Mouse (Mus musculus) CH12.LX (cell line): Measurements from ENCODE around the gene Clec1a. TPM values are rescaled to one million over a fixed set of nuclear protein-coding genes. Genes with fewer than 3 reads are reported as not detected.

Source experiments
- DNase-seq: peaks from one replicate; pipeline ENCODE4 v3.0.0-alpha.2; 2013; ENCODE audit errors: extremely low read depth
- H3K27ac ChIP-seq: 2 replicates; pipeline ENCODE4 v1.5.1; 2012; ENCODE audit warnings: low read depth, mild to moderate bottlenecking, control low read depth, moderate library complexity; ENCODE audit not compliant: insufficient read depth
- H3K27me3 ChIP-seq: replicated peaks from 2 replicates; pipeline ENCODE3; 2012; ENCODE audit warnings: inconsistent platforms
- H3K36me3 ChIP-seq, 2 experiments: replicated peaks in 1 of 2; 2 replicates each; pipeline versions ENCODE3 to v1.6.1; 2012; ENCODE audit warnings: inconsistent platforms in 1 of 2, low read length in 1 of 2, mild to moderate bottlenecking in 1 of 2, mixed read lengths in 1 of 2, moderate library complexity in 1 of 2; ENCODE audit not compliant: control insufficient read depth in 1 of 2, insufficient read depth in 1 of 2
- H3K4me1 ChIP-seq, 2 experiments: 2 replicates each; pipeline ENCODE4 v1.6.1; 2012; ENCODE audit warnings: inconsistent platforms in 1 of 2, moderate library complexity in 1 of 2; ENCODE audit not compliant: insufficient read depth in 2 of 2, control insufficient read depth in 1 of 2
- H3K4me2 ChIP-seq: 2 replicates; pipeline ENCODE4 v1.6.1; 2012; ENCODE audit warnings: low read depth, mild to moderate bottlenecking, control low read depth; ENCODE audit not compliant: poor library complexity, insufficient read depth, severe bottlenecking
- H3K4me3 ChIP-seq, 3 experiments: fragments of 150-350 bp in 1 of 3; sonication (generic) in 1 of 3; replicated peaks in 1 of 3; 2 replicates each; pipeline versions ENCODE3 to v1.5.1; 2011 to 2012; ENCODE audit warnings: low read depth in 2 of 3, low read length in 2 of 3, mild to moderate bottlenecking in 2 of 3, moderate library complexity in 2 of 3, control low read depth in 1 of 3, improper control_type of control experiment in 1 of 3, inconsistent platforms in 1 of 3, mixed read lengths in 1 of 3; ENCODE audit not compliant: poor library complexity in 1 of 3
- H3K79me2 ChIP-seq: replicated peaks from 2 replicates; pipeline ENCODE4 v1.6.1; 2012; ENCODE audit warnings: mild to moderate bottlenecking, moderate library complexity; ENCODE audit not compliant: control insufficient read depth, poor library complexity, insufficient read depth, severe bottlenecking; ENCODE audit errors: extremely low read depth
- H3K9ac ChIP-seq: 2 replicates; pipeline ENCODE4 v1.6.1; 2012; ENCODE audit warnings: low read depth, mild to moderate bottlenecking, control low read depth, moderate library complexity; ENCODE audit not compliant: insufficient read depth
- H3K9me3 ChIP-seq: replicated peaks from 2 replicates; pipeline ENCODE3; 2012; ENCODE audit warnings: low read length, inconsistent platforms, mixed read lengths
- CHD1 ChIP-seq: IDR thresholded peaks from 2 replicates; pipeline ENCODE4 v1.6.1; 2012; ENCODE audit warnings: low read depth, low read length, improper control_type of control experiment, inconsistent platforms
- CHD2 ChIP-seq: IDR thresholded peaks from 2 replicates; pipeline ENCODE4 v1.6.1; 2011; ENCODE audit warnings: low read length, improper control_type of control experiment
- CTCF ChIP-seq, 2 experiments: IDR thresholded peaks in 1 of 2; conservative IDR thresholded peaks in 1 of 2; 2 replicates each; pipeline ENCODE4 v1.5.1; 2011 to 2012; ENCODE audit warnings: low read depth in 2 of 2, low read length in 2 of 2, improper control_type of control experiment in 1 of 2, inconsistent platforms in 1 of 2, mild to moderate bottlenecking in 1 of 2, moderate library complexity in 1 of 2
- E2F4 ChIP-seq: IDR thresholded peaks from 2 replicates; pipeline ENCODE4 v1.6.1; 2011; ENCODE audit warnings: low read depth, low read length, improper control_type of control experiment; ENCODE audit not compliant: insufficient replicate concordance
- EP300 ChIP-seq: IDR thresholded peaks from 2 replicates; pipeline ENCODE4 v1.6.1; 2011; ENCODE audit warnings: low read length, improper control_type of control experiment
- ETS1 ChIP-seq: conservative IDR thresholded peaks from 2 replicates; pipeline ENCODE4 v1.6.1; 2012; ENCODE audit warnings: low read depth, mild to moderate bottlenecking, inconsistent platforms, low read length, improper control_type of control experiment, moderate library complexity
- JUND ChIP-seq: conservative IDR thresholded peaks from 2 replicates; pipeline ENCODE4 v1.6.1; 2011; ENCODE audit warnings: low read depth, low read length, improper control_type of control experiment
- MAX ChIP-seq: IDR thresholded peaks from 2 replicates; pipeline ENCODE4 v1.6.1; 2011; ENCODE audit warnings: low read length, improper control_type of control experiment
- MAZ ChIP-seq: IDR thresholded peaks from 2 replicates; pipeline ENCODE4 v1.6.1; 2012; ENCODE audit warnings: low read depth, mild to moderate bottlenecking, inconsistent platforms, low read length, improper control_type of control experiment, moderate library complexity
- MEF2A ChIP-seq: IDR thresholded peaks from 2 replicates; pipeline ENCODE4 v1.6.1; 2014; ENCODE audit warnings: low read depth, mild to moderate bottlenecking, inconsistent platforms, low read length, improper control_type of control experiment, borderline replicate concordance
- MYC ChIP-seq: IDR thresholded peaks from 2 replicates; pipeline ENCODE4 v1.6.1; 2011; ENCODE audit warnings: low read depth, mild to moderate bottlenecking, improper control_type of control experiment, low read length
- NELFE ChIP-seq: IDR thresholded peaks from 2 replicates; pipeline ENCODE4 v1.6.1; 2011; ENCODE audit warnings: low read depth, low read length, improper control_type of control experiment
- PAX5 ChIP-seq: IDR thresholded peaks from 2 replicates; pipeline ENCODE4 v1.6.1; 2012; ENCODE audit warnings: low read length, inconsistent platforms, mixed read lengths
- POLR2AphosphoS2 ChIP-seq: IDR thresholded peaks from 2 replicates; pipeline ENCODE4 v1.6.1; 2011; ENCODE audit warnings: low read depth, low read length, improper control_type of control experiment
- RAD21 ChIP-seq: IDR thresholded peaks from 2 replicates; pipeline ENCODE4 v1.6.1; 2011; ENCODE audit warnings: low read depth, mild to moderate bottlenecking, low read length, improper control_type of control experiment, moderate library complexity
- RCOR1 ChIP-seq: conservative IDR thresholded peaks from 2 replicates; pipeline ENCODE4 v1.6.1; 2012; ENCODE audit warnings: low read depth, mild to moderate bottlenecking, inconsistent platforms, low read length, improper control_type of control experiment
- SIN3A ChIP-seq: IDR thresholded peaks from 2 replicates; pipeline ENCODE4 v1.6.1; 2012; ENCODE audit warnings: low read length, improper control_type of control experiment, inconsistent platforms
- SMC3 ChIP-seq: IDR thresholded peaks from 2 replicates; pipeline ENCODE4 v1.6.1; 2011; ENCODE audit warnings: low read depth, low read length, improper control_type of control experiment
- TBP ChIP-seq: conservative IDR thresholded peaks from 2 replicates; pipeline ENCODE4 v1.6.1; 2011; ENCODE audit warnings: low read depth, low read length, improper control_type of control experiment
- TCF12 ChIP-seq: IDR thresholded peaks from 2 replicates; pipeline ENCODE4 v1.6.1; 2014; ENCODE audit warnings: low read depth, mild to moderate bottlenecking, inconsistent platforms, low read length, improper control_type of control experiment
- USF1 ChIP-seq: IDR thresholded peaks from 2 replicates; pipeline ENCODE4 v1.6.1; 2014; ENCODE audit warnings: low read depth, mild to moderate bottlenecking, inconsistent platforms, low read length, improper control_type of control experiment
- USF2 ChIP-seq: conservative IDR thresholded peaks from 2 replicates; pipeline ENCODE4 v1.6.1; 2011; ENCODE audit warnings: low read depth, low read length, improper control_type of control experiment
- ZKSCAN1 ChIP-seq: IDR thresholded peaks from 2 replicates; pipeline ENCODE4 v1.6.1; 2012; ENCODE audit warnings: low read depth, inconsistent platforms, low read length, improper control_type of control experiment, borderline replicate concordance
- dilution Hi-C: fragments of 300-500 bp; cut with MboI; formaldehyde crosslinking; loops from 2 replicates; pipeline ENCODE4 v1.14.3; 2020; ENCODE audit warnings: low sequenced_read_pairs; ENCODE audit not compliant: extremely low pct_unique_long_range_greater_than_20kb, extremely low pct_ligation_motif_present
- in situ Hi-C: fragments of 300-500 bp; cut with MboI; formaldehyde crosslinking; loops from 3 replicates; pipeline ENCODE4 v1.14.3; 2019; ENCODE audit warnings: low sequenced_read_pairs, low pct_ligation_motif_present, low pct_unique_long_range_greater_than_20kb, mixed read lengths
- polyA plus RNA-seq: library from polyadenylated mRNA; unstranded; fragments of >175 nt; gene quantifications from 2 replicates; pipeline ENCODE4 v1.2.1, GENCODE M21; 2012; ENCODE audit warnings: low read depth; ENCODE audit not compliant: insufficient read length
- total RNA-seq, 2 experiments: library from RNA; depleted of rRNA; stranded (reverse); fragments of 300-350 nt in 1 of 2; fragments of >200 nt in 1 of 2; gene quantifications; 2 replicates each; pipeline ENCODE4 v1.2.3; 2012 to 2014

Clec1a gene
- total and polyA plus RNA-seq, 3 experiments: not detected

DNA sequence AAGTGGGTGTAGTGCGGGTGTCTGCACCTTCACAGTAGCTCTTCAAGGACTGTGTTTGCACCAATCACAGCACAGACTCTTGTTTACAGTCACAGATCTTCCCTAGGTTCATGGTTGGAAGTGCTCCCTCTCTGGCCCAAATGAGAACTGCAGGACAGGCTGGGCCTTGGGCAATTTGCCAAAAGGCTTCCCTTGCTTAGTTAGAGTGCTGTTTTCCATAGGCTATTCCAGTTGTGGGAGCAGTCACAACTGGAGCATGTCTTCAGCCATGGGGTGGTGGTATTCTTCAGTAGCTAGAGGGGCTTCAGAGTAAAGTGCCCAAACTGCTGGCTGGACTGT is 28.1 kb downstream of the Clec1a start:
- no peak overlapping the region for H3K9ac ChIP-seq
- H3K27ac ChIP-seq: no peak overlapping the region
- H3K27me3 ChIP-seq: no peaks in the 10 kb centered on the region
- H3K36me3 ChIP-seq: no peaks in the 10 kb centered on the region
- no peaks in the 10 kb centered on the region for H3K9me3 ChIP-seq
- H3K4me3 ChIP-seq: no peak overlapping the region
- dilution Hi-C loops: no loop called here
- TF ChIP-seq SIN3A (no peak), RAD21 (peak; percentile 5), CTCF (conservative IDR thresholded peaks at IDR 0.05 in 1 of 2, IDR thresholded peaks at IDR 0.05 in 1 of 2; ENCODE audit: low read depth in 2 of 2, low read length in 2 of 2) (peak; percentile 70 to 98)
- TF ChIP-seq, all 38 proteins: peak for 2
- peak; percentile 57 for DNase-seq
- Histone ChIP-seq H3K4me2 (peak overlapping the region; percentile 29; the same call in 1 of the 2 replicates), H3K4me1 (peaks cover 0 to 15% of the 10 kb centered on the region in 2 experiments; a peak in 2 of 4 replicates), H3K79me2 (no peaks in the 10 kb centered on the region)
- in situ Hi-C loops: no loop called here

DNA sequence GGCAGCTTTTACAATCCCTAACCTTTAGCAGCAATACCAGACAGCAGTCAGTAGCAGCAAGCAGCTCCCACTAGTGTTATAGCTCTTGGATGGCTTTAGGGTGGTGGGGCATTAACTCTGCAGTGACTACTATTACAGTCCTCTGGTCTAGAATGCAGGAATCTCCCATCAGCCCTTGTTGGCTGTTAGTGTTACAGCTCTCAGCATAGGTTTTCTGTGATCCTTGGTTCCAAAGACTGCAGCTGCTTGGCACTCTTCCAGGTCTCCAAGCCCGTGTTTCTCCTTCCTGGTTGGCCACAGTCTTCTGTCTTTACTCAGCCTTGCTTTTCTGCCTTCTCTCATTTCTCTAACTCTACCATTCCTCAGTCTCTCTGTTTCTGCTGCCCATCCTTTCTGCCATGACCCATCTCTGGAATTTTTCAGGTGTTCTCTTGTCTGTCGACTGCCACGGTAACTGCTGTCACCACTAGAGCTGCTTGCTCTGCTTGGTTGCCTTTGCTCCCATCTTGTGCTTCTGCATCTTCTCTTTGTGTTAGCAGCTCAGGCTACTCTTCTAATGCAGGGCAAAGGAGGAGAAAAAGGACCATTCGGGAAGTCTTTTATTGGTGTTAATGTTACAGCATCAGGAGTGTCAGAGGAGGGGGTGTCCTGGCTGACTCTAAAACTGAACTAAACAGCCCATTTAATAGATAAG is 28.6 kb downstream of the Clec1a start:
- Histone ChIP-seq H3K4me2 (peak overlapping the region; percentile 29; the same call in 1 of the 2 replicates), H3K27me3 (no peaks in the 10 kb centered on the region), H3K79me2 (no peaks in the 10 kb centered on the region), H3K9ac (no peak overlapping the region), H3K4me3 (no peak overlapping the region), H3K9me3 (no peaks in the 10 kb centered on the region), H3K4me1 (peaks cover 0 to 15% of the 10 kb centered on the region in 2 experiments; a peak in 2 of 4 replicates), H3K27ac (no peak overlapping the region), H3K36me3 (no peaks in the 10 kb centered on the region)
- in situ Hi-C loops: no loop called here
- dilution Hi-C loops: no loop called here
- DNase-seq: no peak
- TF ChIP-seq SMC3 (no peak), NELFE (no peak), JUND (no peak), EP300 (no peak), MAZ (no peak), ZKSCAN1 (no peak), TBP (no peak), E2F4 (no peak), PAX5 (no peak), CHD2 (no peak), USF1 (no peak), ETS1 (no peak), MYC (no peak), MEF2A (no peak), CHD1 (no peak), MAX (no peak), POLR2AphosphoS2 (no peak), USF2 (no peak), RCOR1 (no peak), TCF12 (no peak)
